Mouse (Mus musculus) lung, adult 2 months (tissue): Measurements from ENCODE around the gene Fmnl2. TPM values are rescaled to one million over a fixed set of nuclear protein-coding genes. Genes with fewer than 3 reads are reported as not detected.

Source experiments
- DNase-seq: peaks from one replicate; pipeline ENCODE4 v3.0.0; 2022
- H3K4me1 ChIP-seq: fragments of 200-500 bp; 2 replicates; pipeline ENCODE4 v1.6.1; 2011; ENCODE audit warnings: low read length; ENCODE audit not compliant: control insufficient read depth, insufficient read depth
- H3K4me3 ChIP-seq: fragments of 200-500 bp; replicated peaks from 2 replicates; pipeline ENCODE3; 2011; ENCODE audit warnings: low read depth, mild to moderate bottlenecking, control low read depth, low read length; ENCODE audit errors: extremely low read depth
- CTCF ChIP-seq: fragments of 200-500 bp; IDR thresholded peaks from 2 replicates; pipeline ENCODE4 v1.5.1; 2011; ENCODE audit warnings: mild to moderate bottlenecking, low read length, control low read depth; ENCODE audit not compliant: insufficient read depth
- POLR2A ChIP-seq: fragments of 200-500 bp; IDR thresholded peaks from 2 replicates; pipeline ENCODE4 v1.6.1; 2011; ENCODE audit warnings: low read depth, mild to moderate bottlenecking, control low read depth, low read length, borderline replicate concordance; ENCODE audit errors: extremely low read depth
- WGBS: fragments of 180-500 bp; shearing (Covaris S2); methylation state at CpG from one replicate; pipeline ENCODE4 v1.1.7; 2018; 5-methylcytosine and 5-hydroxymethylcytosine counted together
- polyA plus RNA-seq: library from polyadenylated mRNA; depleted of rRNA; stranded (reverse); fragments of >200 nt; gene quantifications from 2 replicates; pipeline ENCODE4 v1.2.3, GENCODE M21; 2012

Gene Fmnl2
- polyA plus RNA-seq, 1 experiment: 4.8 TPM

- Histone ChIP-seq H3K4me3 (no peak overlapping the region), H3K4me1 (no peaks in the 10 kb centered on the region; the same call in 1 of the 2 replicates)
- 76% methylated on average over 3 of the region's 3 CpGs for WGBS
- TF ChIP-seq POLR2A: no peak
- TF ChIP-seq CTCF: no peak
- no peak for DNase-seq
Observed at GRCm38 (mm10) chr2:52902456-52902855, 44.8 kb downstream of the Fmnl2 start.

- no peak for DNase-seq
- Histone ChIP-seq H3K4me3 (no peak overlapping the region), H3K4me1 (no peaks in the 10 kb centered on the region; the same call in 1 of the 2 replicates)
- WGBS: 58% methylated on average over 8 of the region's 8 CpGs
- TF ChIP-seq POLR2A: no peak
- no peak for TF ChIP-seq CTCF
Observed at GRCm38 (mm10) chr2:52903228-52903963, 45.7 kb downstream of the Fmnl2 start.

DNA sequence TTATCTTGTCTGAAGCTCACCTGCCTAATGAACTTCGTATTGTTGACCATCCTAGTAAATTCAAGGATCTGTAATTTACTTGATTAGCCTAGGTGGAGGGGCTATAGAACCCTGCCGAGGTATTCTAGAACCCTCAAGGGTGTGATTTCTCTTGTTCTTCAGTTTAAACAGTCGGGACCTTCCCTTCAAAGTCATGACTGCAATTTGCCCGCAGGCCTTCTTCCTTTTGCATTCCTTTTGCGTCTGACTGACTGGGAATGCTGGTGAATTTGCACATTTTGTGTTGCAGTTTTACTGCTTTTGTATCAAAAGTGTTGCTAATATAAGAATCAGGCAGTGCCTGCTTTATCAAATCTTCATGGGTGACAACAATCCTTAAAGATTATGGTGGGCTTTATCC is 46.9 kb downstream of the Fmnl2 start:
- TF ChIP-seq CTCF (no peak), POLR2A (no peak)
- Histone ChIP-seq H3K4me3 (no peak overlapping the region), H3K4me1 (no peaks in the 10 kb centered on the region; the same call in 1 of the 2 replicates)
- WGBS: 82% methylated on average over 5 of the region's 5 CpGs
- no peak for DNase-seq

- TF ChIP-seq CTCF: no peak
- TF ChIP-seq POLR2A: no peak
- no peak overlapping the region for H3K4me3 ChIP-seq
- WGBS: 65% methylated on average over 2 of the region's 2 CpGs
- no peak for DNase-seq
- no peaks in the 10 kb centered on the region; the same call in none of the 2 replicates for H3K4me1 ChIP-seq
Observed at GRCm38 (mm10) chr2:52913311-52913710, 55.7 kb downstream of the Fmnl2 start.

- Histone ChIP-seq H3K4me1 (peaks cover 4% of the 10 kb centered on the region), H3K4me3 (no peak overlapping the region)
- no peak for DNase-seq
- 58% methylated on average over 5 of the region's 5 CpGs for WGBS
- TF ChIP-seq CTCF: no peak
Observed at GRCm38 (mm10) chr2:52913746-52914145, 56.1 kb downstream of the Fmnl2 start.

DNA sequence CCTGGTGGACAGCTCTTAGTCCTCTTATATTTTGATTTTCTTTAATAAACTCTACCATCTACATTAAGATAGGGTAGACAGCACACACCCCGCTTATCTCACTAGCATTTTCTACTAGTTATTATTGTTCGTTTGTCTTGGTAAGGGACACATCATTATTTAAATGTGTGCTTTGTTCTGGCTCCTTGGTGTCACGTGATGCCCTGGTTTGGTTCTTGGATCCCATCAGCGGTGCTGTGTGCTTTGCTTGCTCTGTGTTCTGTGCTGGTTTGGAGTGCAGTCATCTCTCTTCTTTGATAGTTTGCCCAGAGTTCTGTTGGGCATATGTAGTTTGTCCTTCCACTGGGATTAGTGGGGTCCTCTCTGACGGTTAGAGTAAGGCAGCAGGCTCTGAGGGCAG is 57.9 kb downstream of the Fmnl2 start:
- 88% methylated on average over 5 of the region's 5 CpGs for WGBS
- Histone ChIP-seq H3K4me1 (peaks cover 4% of the 10 kb centered on the region), H3K4me3 (no peak overlapping the region)
- no peak for TF ChIP-seq POLR2A
- TF ChIP-seq CTCF: no peak
- DNase-seq: no peak

GRCm38 (mm10) chr2:52918094-52918493 is 60.4 kb downstream of the Fmnl2 start:
- H3K4me3 ChIP-seq: no peak overlapping the region
- peaks cover 4% of the 10 kb centered on the region for H3K4me1 ChIP-seq
- TF ChIP-seq POLR2A (no peak), CTCF (no peak)
- 51% methylated on average over 5 of the region's 5 CpGs for WGBS
- no peak for DNase-seq

DNA sequence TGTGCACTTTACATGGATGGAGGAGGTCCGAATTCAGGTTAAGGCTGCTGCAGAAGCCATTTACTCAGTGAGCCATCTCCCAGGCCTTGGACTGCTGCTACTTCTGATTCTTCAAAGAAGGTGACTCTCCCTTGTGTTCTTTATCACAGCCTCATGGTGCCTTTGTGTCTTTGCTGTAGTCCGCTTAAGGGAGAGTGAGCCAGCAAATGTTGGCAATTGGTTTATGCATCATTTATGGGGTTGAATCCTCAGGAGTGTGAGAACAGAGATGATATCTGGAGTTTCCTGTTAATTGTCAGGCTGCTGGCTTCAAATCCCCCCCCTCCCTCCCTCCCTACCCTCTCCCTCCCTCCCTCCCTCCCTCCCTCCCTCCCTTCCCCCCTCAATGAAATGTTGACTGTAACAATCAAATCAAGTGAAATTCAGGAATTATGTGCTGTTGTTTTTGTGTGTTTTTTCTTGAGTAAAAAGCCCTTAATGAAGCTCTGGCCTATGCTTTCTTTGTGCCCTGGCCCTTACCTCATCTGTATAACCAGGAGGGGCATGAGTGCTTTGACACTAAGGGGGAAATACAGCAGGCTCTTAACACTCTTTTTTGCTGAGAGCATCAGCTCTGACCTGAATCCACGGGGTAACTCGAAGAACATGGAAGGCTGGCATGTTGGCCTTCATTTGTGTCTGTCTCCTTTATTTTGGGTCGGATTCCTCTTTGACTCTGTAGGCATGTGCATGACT is 63.2 kb downstream of the Fmnl2 start:
- no peak for DNase-seq
- no peak for TF ChIP-seq POLR2A
- no peak for TF ChIP-seq CTCF
- 78% methylated on average over 5 of the region's 5 CpGs for WGBS

DNA sequence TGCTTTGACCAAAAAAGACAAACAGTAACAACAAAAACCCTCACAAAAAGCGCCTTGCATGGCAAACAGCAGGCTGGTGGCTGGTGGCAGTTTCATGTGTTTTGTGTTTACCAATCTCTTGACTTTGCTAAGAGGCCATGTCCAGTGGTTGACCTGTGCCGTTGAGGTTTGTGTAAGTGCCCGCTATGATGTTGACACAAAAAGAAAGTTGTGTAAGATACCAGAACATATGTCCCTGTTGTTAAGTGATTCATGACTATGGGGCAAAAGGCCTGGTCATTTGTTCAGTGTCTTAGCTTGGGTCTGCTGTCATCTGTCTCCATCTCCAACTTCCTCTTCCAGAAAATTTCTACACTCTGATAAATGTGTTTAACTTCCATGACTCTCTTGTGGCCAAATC is 67.4 kb downstream of the Fmnl2 start:
- DNase-seq: no peak
- TF ChIP-seq CTCF (no peak), POLR2A (no peak)
- Histone ChIP-seq H3K4me1 (peaks cover 5% of the 10 kb centered on the region), H3K4me3 (no peak overlapping the region)
- WGBS: 54% methylated on average over 3 of the region's 3 CpGs

More for the DNA sequence above, 63.2 kb downstream of the Fmnl2 start:
- Histone ChIP-seq H3K4me1 (peaks cover 4% of the 10 kb centered on the region), H3K4me3 (no peak overlapping the region)

GRCm38 (mm10) chr2:52927381-52927780 is 69.7 kb downstream of the Fmnl2 start:
- no peak for DNase-seq

More at GRCm38 (mm10) chr2:52927381-52927780, 69.7 kb downstream of the Fmnl2 start:
- 66% methylated on average over 3 of the region's 3 CpGs for WGBS
- TF ChIP-seq CTCF (no peak), POLR2A (no peak)
- no peak overlapping the region for H3K4me3 ChIP-seq
- H3K4me1 ChIP-seq: peaks cover 12% of the 10 kb centered on the region
